Mouse (Mus musculus) cerebellum, adult 9-11 months (tissue): ENCODE data around the gene Arhgef2.

Experiments used
- DNase-seq: peaks from one replicate; pipeline ENCODE4 v3.0.0; 2022

Arhgef2 gene

DNA sequence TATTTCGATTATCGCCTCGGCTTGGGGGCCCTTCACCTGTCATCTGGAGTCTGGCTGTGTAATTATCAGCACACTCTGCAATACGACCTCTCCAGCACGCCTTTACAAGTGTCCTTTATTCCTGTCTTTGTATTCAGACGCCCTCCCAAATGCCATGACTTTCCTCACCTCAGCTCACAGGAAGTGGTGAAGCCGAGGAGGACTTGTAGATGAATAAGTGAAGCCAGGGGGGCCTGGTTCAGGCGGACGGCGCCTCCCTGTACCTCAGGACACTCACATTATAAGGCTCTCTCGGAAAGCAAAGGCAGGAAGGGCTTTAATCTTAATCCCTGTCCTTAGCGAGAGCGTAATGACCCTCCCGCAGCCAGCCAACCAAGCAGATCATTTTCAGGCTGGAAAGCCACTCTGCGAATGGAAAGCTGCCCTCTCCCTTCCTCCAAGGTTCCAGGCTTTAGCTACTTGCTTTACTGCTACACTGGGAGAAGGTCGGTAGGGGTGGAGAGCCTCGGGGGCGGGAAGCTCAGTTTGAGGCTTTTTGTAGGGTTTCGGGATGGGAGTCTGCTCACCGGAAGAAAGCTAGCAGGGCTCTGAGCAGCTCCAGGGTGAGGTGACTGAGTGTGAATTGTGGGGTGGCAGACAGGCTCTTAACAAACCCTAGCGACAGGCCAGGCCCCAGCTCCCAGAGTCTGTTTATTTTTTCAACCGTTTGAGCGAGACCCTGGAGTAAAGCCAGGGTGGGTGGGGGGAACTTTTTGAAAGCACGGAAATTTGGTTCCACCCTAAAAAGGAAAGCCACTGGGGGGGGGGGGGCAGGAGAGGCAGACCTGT is 16.6 kb downstream of the Arhgef2 start:
- DNase-seq = peak; percentile 71

- peak; percentile 70 for DNase-seq
These were observed 17.2 kb downstream of the Arhgef2 start for GRCm38 (mm10) chr3:88622941-88623345.

DNA sequence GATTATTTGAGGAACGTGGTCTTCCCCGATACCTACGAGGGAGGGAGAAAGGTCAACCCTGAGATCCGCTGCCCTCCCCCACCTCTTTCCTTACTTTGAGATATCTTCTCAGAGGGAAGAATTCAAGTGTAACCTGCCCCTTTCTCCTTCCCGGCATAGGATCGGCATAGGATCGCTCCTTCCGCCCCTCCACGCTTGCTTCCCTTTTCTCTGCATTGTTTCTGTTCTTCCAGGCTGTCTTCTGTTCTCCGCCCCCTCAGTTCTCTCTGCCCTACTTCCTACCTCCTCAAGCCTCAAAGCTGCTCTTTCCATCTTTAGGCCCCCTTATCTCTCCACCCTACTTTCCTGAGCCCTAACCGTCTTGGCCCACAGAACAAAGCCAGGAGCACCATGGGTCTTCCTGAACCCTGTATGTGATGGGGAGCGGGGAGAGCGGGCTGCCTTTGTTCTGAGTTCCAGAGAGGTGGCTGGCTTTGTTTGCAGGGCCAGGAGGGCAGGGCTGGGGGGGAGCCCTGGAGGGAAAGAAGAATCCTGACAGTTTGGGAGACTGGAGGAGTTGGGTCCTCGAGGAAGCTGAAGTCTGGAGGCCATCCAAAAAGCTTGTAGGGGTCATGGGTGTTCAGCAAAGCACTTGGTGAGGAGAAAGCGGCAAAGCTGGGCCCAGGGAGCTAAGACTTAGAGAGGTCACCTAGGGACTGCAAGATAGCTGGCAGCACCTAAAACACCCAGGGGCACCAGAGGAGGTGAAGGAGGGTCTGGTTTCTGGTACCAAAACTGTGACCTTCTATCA is 17.8 kb downstream of the Arhgef2 start:
- DNase-seq = peak; percentile 69

DNA sequence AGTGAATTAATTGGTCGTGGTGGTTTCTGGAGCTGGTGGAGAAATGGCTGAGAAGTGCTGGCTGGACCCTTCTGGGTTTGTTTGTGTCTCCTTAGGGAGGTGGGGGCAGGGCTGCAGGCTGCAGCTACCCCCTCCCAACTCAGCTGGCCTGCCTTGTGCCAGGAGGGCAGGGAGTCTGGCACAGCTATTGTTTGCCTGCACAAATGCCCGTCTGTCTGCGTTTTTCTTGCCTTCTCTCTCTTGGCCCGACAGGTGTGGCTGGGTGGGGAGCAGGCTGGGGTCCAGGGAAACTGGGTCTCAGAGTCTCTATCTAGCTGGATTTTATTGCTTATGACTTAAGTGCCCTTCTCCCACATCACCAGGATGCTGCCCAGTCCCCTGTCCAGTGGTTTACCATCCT is 18.6 kb downstream of the Arhgef2 start:
- peak; percentile 89 for DNase-seq

GRCm38 (mm10) chr3:88624951-88625350 is 19.2 kb downstream of the Arhgef2 start:
- DNase-seq = peak; percentile 50

DNA sequence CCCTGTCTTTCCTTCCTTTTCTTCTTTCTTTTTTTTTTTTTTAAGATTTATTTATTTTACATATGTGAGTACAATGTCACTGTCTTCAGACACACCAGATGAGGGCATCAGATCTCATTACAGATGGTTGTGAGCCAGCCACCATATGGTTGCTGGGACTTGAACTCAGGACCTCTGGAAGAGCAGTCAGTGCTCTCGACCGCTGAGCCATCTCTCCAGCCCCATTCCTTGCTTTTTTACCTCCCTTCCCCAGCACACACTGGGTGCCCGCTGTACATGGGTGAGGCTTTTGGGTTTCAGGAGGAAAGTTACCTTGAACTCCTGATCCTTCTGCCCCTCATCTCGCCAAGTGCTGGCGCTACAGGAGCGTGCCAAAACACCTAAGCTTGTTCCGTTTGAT is 19.8 kb downstream of the Arhgef2 start:
- no peak for DNase-seq

GRCm38 (mm10) chr3:88626316-88626715 is 20.6 kb downstream of the Arhgef2 start:
- peak; percentile 55 for DNase-seq

DNA sequence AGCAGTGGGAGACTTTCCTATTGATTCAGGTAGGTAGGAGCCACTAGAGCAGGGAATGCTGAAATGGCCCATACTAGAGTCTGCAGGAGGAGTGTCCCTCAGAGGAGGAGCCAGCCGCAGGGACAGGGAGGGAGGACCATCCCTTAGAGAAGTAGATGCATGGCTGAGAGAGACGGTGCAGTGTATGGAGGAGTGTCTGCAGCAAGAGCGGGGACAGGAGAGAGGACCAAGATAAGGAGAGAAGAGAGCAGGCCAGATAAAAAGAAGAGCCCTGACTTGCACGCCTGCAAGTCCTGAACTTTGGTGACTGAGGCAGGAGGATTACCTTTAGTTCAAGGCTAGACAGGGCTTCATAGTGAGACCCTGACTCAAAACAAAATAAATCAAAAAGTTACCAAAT is 21.3 kb downstream of the Arhgef2 start:
- no peak for DNase-seq

DNA sequence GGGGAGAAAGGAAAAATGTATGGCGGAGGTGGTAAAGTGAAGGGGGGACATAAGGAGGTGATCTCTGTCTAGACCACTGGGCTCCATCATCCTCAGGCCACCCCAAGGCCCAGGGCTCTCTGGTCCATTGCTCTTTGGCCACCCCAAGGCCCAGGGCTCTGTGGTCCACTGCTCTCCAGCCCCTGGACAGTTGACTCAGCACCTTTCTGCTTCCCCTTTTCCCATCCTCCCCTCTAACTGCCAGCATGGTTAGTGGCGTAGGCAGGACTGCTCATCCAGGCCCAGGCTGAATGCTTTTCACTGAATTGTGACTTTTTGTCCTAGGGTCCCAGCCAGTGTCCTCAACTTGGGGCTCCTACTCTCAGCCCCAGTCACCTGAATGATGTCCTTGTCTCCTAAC is 21.8 kb downstream of the Arhgef2 start:
- DNase-seq = no peak

- no peak for DNase-seq
These were observed 23.0 kb downstream of the Arhgef2 start for GRCm38 (mm10) chr3:88628766-88629165.

- DNase-seq = no peak
These were observed 23.5 kb downstream of the Arhgef2 start for GRCm38 (mm10) chr3:88629244-88629643.

- no peak for DNase-seq
These were observed 24.3 kb downstream of the Arhgef2 start for GRCm38 (mm10) chr3:88630018-88630417.

- peak; percentile 36 for DNase-seq
These were observed 25.1 kb downstream of the Arhgef2 start for GRCm38 (mm10) chr3:88630849-88631341.

DNA sequence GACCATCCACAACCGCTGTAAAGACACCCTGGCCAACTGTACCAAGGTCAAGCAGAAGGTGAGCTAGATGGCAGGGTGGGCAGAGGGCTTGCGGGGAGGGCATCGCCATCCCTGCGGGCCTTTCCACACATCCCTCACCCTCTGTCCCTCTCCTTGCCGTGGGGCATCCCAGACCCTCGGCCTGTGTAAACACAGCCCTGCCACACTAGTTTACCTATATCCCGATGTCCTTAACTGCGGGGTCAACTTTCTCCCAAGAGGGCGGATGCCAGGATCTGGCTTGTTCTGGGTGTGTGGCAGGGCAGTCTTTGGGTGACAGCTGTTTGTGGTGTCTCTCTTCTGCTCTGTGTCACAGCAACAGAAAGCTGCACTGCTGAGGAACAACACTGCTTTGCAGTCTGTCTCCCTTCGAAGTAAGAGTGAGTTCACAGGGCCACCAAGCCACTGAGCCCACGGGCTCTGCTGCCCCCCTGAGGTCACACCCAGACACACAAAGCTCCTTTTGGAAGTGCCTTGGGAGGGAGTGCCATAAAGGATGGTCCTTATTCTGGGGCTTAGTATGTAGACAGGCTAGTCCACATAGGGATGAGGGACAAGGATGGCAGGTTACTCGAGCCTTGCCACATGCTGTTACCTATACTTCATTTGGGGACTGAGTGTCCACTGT is 26.3 kb downstream of the Arhgef2 start:
- DNase-seq = peak; percentile 47

DNA sequence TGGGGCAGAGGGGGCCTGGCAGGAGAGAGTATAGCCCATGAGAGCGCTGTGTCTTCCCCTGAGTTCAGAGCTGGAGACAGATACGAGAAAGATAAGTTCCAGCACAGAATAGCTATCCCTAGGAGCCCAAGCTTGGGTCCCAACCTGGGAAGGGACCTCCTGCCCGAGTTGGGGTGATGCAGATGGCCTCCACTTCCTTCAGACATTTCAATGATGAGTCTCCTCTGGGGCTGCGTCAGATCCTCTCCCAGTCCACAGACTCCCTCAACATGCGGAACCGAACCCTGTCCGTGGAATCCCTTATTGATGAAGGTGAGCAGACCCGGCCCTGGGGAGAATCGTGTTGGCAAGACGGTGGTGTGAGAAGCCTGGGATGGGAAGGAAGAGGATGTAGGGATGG is 27.3 kb downstream of the Arhgef2 start:
- DNase-seq = no peak

GRCm38 (mm10) chr3:88635506-88636275 is 29.9 kb downstream of the Arhgef2 start:
- DNase-seq = no peak

GRCm38 (mm10) chr3:88636555-88636986 is 30.8 kb downstream of the Arhgef2 start:
- no peak for DNase-seq

- DNase-seq = no peak
These were observed 31.4 kb downstream of the Arhgef2 start for GRCm38 (mm10) chr3:88637134-88637533.

DNA sequence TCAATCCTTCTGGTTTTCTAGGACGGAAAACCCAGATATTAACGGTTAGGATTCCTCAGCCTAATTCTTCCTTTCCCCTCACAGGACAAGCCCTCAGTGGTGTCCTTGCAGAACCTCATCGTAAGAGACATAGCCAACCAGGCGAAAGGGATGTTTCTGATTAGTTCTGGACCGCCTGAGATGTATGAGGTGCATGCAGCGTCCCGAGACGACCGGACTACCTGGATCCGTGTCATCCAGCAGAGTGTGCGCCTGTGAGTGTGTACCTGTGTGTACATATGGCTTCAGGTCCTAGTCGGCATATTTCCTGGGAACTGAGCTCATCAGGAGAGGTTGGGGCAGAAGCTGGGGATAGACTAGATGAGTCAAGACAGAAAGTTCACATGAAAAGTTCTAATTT is 33.5 kb downstream of the Arhgef2 start:
- DNase-seq = no peak

DNA sequence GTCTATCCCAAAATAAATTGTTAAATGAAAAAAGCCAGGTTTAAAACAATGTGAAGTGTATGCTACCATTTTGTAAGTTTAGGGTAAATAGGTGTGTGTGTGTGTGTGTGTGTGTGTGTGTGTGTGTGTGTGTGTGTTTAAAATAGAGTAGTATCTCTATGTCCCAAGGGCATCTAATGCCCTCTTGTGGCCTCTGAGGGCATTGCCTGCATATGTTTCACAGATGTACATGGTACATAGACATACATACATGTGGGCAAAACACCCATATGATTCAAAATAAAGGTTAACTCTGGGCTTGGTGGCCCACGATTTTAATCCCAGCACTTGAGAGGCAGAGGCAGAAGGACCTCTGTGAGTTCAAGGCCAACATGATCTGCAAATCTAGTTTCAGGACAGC is 34.9 kb downstream of the Arhgef2 start:
- peak; percentile 66 for DNase-seq

- no peak for DNase-seq
These were observed 37.3 kb downstream of the Arhgef2 start for GRCm38 (mm10) chr3:88643078-88643477.

- DNase-seq = no peak
These were observed 40.2 kb downstream of the Arhgef2 start for GRCm38 (mm10) chr3:88645937-88646336.
